Mouse (Mus musculus): ENCODE measurements around the gene Usp12.

Usp12 gene

DNA sequence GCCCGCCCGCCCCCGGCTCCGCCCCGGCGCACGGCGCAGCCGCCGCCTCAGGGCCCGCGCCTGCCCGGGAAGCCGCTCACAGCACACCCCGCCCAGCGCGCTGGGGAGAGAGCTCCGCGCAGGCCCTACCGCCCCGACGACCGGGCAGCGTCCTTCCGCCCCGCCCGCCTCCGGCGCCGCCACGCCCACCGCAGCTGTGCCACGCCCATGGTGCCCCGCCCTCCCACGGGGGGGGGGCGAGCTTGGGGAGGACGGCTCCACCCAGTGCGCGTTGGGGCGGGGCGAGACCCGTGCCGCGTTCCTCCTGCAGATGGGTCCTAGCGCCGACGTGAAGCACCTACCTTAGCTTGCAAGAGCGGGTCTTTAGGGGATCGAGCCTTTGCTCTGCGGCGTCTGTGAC, at the start of gene Usp12:
TSS of gene Usp12 (minus strand) at position 154 of the 400 bp plus-strand sequence.
- peak; percentile 94 for DNase-seq (ENCODE audit: low read depth, low spot score)

GRCm38 (mm10) chr5:146844301-146844941, 49.6 kb upstream of the Usp12 start:
- DNase-seq (ENCODE audit: low read depth, low spot score), result no peak

- no peak for DNase-seq (ENCODE audit: low read depth, low spot score)
Observed at GRCm38 (mm10) chr5:146841996-146842395, 47.2 kb upstream of the Usp12 start.

DNA sequence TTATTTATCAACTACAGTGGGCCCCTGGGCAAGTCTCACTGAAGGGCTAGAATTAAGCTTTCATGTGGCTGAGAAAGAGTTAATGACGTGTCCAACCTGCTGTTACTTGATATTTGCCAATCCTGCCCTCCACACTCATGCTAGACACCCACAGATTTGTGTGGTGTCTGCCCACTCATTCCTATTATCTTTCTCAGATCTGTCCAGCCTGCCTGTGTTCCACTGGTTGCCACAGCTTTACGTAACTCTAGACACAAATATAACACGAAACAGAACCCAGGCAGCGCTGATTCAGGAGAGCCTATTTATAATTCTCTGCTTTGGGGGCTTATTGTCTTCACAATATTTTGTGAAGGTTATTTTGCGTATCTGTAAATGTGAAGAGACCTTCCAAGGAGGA, 46.5 kb upstream of the Usp12 start:
- DNase-seq (ENCODE audit: low read depth, low spot score), result no peak

DNA sequence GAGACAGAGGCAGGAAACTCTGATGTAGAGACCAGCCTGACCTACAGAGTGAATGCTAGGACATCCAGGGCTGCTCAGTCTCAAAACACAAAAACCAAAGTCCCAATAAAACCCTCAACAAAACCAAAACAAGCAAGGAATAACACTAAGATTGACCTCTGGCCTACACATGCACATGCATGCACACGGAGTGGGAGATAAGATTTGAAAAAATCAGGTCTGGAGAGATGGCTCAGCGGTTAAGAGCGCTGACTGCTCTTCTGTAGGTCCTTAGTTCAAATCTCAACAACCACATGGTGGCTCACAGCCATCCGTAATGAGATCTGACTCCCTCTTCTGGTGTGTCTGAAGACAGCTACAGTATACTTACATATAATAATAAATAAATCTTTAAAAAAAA, 45.6 kb upstream of the Usp12 start:
- no peak for DNase-seq (ENCODE audit: low read depth, low spot score)

DNA sequence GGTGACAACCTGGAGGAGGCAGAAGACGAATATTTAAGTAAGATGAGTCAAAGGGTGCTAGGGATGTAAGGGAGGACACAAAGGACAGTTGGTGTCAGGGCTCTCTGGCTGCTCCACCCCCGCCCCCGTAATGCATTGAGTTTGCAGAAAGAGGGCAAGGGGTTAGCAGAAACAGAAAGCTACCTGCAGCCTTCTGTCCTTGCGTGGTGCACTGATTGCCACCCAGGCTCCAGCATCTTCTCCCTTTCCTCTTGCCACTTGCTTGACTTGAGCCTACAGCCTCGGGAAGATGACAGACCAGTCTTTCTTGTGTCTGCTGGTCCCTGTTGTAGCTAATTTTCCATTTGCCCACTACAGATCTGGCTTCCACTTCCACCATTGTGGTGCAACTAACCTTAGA, 45.0 kb upstream of the Usp12 start:
- DNase-seq (ENCODE audit: low read depth, low spot score), result no peak

DNA sequence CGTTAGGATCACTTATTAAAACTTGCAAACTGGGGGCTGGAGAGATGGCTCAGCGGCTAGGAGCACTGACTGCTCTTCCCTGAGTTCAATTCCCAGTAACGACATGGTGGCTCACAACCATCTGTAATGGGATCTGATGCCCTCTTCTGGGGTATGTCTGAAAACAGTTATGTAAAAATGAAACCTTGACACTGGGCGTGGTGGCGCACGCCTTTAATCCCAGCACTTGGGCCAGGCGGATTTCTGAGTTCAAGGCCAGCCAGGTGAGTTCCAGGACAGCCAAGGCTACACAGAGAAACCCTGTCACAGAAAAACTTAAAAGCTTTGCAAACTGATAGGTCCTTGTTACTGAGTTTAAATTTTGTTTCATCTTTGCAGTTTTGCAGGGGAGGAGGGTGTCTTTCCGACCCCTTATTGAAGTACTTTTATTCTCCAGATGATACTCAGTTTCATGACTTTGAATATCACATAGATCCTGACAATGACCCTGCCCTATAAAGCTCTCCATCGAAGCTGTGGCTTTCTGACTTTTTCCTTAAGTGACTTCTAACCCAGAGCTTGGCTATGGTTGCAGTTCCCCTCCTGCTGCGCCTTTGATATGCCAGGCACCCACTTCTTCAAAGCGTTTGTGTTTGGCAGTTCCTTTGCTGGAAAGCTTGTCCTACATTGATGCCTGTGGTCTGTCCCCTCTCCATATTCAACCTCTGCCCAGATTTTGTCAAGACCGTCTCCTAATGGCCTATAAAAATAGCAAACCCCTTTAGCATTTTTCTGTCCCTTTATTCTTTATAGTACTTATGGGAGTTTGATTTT, 44.2 kb upstream of the Usp12 start:
- DNase-seq (ENCODE audit: low read depth, low spot score), result no peak

DNA sequence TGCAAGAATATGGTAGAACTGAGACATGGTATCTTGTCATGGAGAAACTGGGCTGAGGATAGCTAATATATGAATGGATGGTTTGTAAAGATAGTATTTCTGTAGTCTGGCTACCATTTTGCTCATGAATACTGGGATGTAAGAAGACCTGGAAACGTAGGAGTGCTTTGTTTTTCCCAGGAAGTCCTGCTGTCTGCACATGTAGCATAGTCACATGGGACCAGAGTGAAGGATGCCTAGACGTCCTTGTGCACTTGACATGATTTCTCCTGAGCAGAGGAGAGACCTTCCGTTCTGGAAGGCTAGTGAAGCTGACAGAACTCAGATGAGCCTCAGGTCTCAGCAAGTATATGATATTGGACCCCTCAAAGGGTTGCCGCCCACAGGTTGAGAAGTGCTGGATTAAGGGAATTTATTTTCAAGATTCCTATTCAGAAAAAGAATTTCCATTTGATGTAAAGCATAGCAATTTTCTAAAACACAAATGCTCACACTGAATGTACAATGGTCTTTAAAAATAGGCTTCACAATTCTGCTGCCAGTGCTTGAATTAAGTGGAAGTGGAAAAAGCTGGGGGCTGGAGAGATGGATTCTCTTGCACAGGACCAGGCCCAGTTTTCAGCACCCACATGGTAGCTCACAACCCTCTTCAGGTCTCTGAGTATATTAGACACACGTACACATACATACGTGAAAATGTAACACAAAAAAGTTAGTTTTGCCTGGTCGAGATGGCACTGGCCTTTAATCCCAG, 43.3 kb upstream of the Usp12 start:
- DNase-seq (ENCODE audit: low read depth, low spot score), result no peak

- no peak for DNase-seq (ENCODE audit: low read depth, low spot score)
Observed at GRCm38 (mm10) chr5:146834959-146835358, 40.2 kb upstream of the Usp12 start.

GRCm38 (mm10) chr5:146833673-146834201, 38.9 kb upstream of the Usp12 start:
- no peak for DNase-seq (ENCODE audit: low read depth, low spot score)

DNA sequence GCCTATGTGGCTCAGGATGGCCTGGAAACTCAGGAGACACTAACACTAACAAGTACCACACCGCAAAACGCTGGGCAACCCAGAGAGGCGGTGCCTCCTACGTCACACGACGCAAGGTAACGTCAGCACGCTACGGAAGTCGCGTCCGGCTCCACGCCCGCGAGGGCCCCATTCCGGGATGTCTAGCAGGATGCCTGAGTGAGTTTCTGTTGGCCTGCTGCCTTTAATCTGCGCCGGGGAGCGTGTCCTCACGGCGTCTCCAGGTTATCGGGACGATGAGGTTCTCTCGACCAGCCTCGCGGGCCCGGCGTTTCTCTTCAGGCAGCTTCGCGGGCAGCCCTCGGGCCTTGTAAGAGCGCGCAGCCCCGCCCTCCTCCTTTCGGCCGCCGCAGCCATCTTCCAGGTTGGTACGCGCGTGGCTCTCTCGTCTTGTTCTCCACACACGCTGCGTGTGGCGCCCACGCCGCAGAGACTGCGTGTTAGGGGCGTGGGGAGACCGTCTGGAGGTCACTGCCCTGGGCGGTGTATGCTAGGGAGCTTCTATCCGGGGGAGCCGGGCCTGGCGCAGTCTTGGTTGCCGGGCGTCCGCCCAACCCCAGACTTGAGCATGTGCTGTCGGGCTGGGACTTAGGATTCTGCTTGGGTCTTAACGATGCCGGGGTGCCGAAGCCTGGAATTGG, 38.1 kb upstream of the Usp12 start, which contains the start of gene Rpl21:
TSS of gene Rpl21 (plus strand) at position 122 of the 680 bp plus-strand sequence.
- peak; percentile 87 for DNase-seq (ENCODE audit: low read depth, low spot score)

GRCm38 (mm10) chr5:146832435-146832768, 37.6 kb upstream of the Usp12 start:
- DNase-seq (ENCODE audit: low read depth, low spot score), result no peak

GRCm38 (mm10) chr5:146829528-146829927, 34.7 kb upstream of the Usp12 start:
- DNase-seq (ENCODE audit: low read depth, low spot score), result no peak

DNA sequence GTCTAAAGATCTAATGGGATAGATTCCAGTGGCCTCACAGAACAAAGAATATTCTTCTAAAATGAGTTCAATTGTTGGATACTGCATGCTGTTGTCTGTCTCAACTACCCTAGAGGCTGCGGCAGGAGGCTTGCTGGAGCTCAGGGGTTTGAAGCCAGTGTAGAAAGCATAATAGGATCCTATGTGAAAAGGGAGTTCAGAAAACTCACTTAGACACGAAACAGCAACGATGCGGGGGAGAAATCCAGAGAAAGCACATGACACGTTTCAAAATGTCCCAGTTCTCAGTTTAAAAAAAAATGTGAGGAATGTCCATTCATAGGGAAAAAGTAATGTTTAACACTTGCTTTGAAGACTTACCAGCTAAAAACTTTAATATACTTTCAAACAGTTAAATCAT, 28.2 kb upstream of the Usp12 start:
- DNase-seq (ENCODE audit: low read depth, low spot score), result no peak

- DNase-seq (ENCODE audit: low read depth, low spot score), result no peak
Observed at GRCm38 (mm10) chr5:146818906-146819623, 24.3 kb upstream of the Usp12 start.

GRCm38 (mm10) chr5:146817583-146817982, 22.8 kb upstream of the Usp12 start:
- no peak for DNase-seq (ENCODE audit: low read depth, low spot score)

GRCm38 (mm10) chr5:146815394-146815793, 20.6 kb upstream of the Usp12 start:
- DNase-seq (ENCODE audit: low read depth, low spot score), result no peak

DNA sequence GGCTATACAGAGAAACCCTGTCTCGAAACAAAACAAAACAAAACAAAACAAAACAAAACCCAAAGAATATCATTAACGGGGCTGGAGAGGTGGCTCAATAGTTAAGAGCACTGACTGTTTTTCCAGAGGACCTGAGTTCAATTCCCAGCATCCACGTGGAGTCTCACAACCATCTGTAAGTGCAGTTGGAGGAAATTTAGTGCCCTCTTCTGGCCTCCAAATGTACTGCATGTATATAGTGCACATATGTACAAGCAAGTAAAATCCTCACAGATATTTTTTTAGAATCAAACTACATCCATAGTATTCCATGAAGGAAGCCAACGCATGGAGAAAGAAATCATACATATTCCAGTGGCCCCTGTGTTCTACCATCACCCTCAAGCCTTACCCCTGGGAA, 18.6 kb upstream of the Usp12 start:
- no peak for DNase-seq (ENCODE audit: low read depth, low spot score)

GRCm38 (mm10) chr5:146812866-146813265, 18.1 kb upstream of the Usp12 start:
- no peak for DNase-seq (ENCODE audit: low read depth, low spot score)

GRCm38 (mm10) chr5:146809951-146810350, 15.1 kb upstream of the Usp12 start:
- DNase-seq (ENCODE audit: low read depth, low spot score), result no peak

GRCm38 (mm10) chr5:146806004-146806430, 11.2 kb upstream of the Usp12 start:
- no peak for DNase-seq (ENCODE audit: low read depth, low spot score)
